Comparison of ENCODE assay signal across 16 mouse cellular contexts in genomic region chr1:182137204-182138125, GRCm38 (mm10). TPM values are rescaled to one million over a fixed set of nuclear protein-coding genes. Genes with fewer than 3 reads are reported as not detected.
A peak's percentile ranks its signal among the peaks of the same experiment; 100 is the strongest.
DNase-seq lines count a peak whose midpoint lies in the region; ATAC-seq and TF ChIP-seq lines count a peak whose summit lies in the region.
"Had no signal": no experiment of that assay in that cellular context is flagged by ENCODE, and none has a peak within 500 bp of the region (broad histone marks: within the 10 kb centered on the region; RNA-seq: fewer than 3 reads in every experiment).

No protein-coding gene starts in this region.

- H3K27me3 ChIP-seq in kidney, postnatal 0 days (ENCODE audit: insufficient read depth, low read length) = 0 out of 2 replicates have a peak, but pooled peaks cover 4% of the 10 kb centered on the region
- no peaks in the 10 kb centered on the region for H3K27me3 ChIP-seq in embryonic facial prominence, embryonic 14.5 days (replicated peaks; ENCODE audit: control insufficient read depth, insufficient read depth, low read length)
- H3K27me3 ChIP-seq: forebrain, embryonic 15.5 days had no signal

- H3K4me2 ChIP-seq in kidney, postnatal 0 days (ENCODE audit: low read length) = peak overlapping the region; percentile 33; the same call in 1 of the 2 replicates
- peak overlapping the region; percentile 15; the same call in 1 of the 2 replicates for H3K4me2 ChIP-seq in embryonic facial prominence, embryonic 14.5 days (ENCODE audit: low read depth, low read length)
- H3K4me2 ChIP-seq: forebrain, embryonic 15.5 days had no signal

- H3K4me3 ChIP-seq in kidney, postnatal 0 days (replicated peaks; ENCODE audit: low read depth, low read length) = no peak overlapping the region
- no peak overlapping the region for H3K4me3 ChIP-seq in embryonic facial prominence, embryonic 14.5 days (ENCODE audit: low read depth, low read length)
- H3K4me3 ChIP-seq: forebrain, embryonic 15.5 days; myocyte had no signal

- no peaks in the 10 kb centered on the region for H3K9me3 ChIP-seq in kidney, postnatal 0 days (replicated peaks; ENCODE audit: low read length)
- H3K9me3 ChIP-seq in embryonic facial prominence, embryonic 14.5 days (ENCODE audit: control insufficient read depth, low read length) = no peaks in the 10 kb centered on the region
- H3K9me3 ChIP-seq: forebrain, embryonic 15.5 days had no signal

- ATAC-seq in kidney, postnatal 0 days (replicated peaks; ENCODE audit: low FRiP score, low read depth) = no peak
- no peak for ATAC-seq in embryonic facial prominence, embryonic 14.5 days (ENCODE audit: low read depth)
- peak; percentile 55 for ATAC-seq in megakaryocyte, adult 5-6 weeks (ENCODE audit: poor library complexity, severe bottlenecking)
- ATAC-seq: forebrain, embryonic 15.5 days had no signal

- 0 out of 2 replicates have a peak overlapping the region, but pooled peaks have one; percentile 9 for H3K9ac ChIP-seq in kidney, postnatal 0 days (ENCODE audit: low read depth, low read length)
- H3K9ac ChIP-seq in embryonic facial prominence, embryonic 14.5 days (ENCODE audit: low read depth, low read length) = no peak overlapping the region
- H3K9ac ChIP-seq: forebrain, embryonic 15.5 days had no signal

- H3K27ac ChIP-seq in kidney, postnatal 0 days = no peak overlapping the region
- H3K27ac ChIP-seq in embryonic facial prominence, embryonic 14.5 days (replicated peaks; ENCODE audit: low read depth, low read length) = no peak overlapping the region
- H3K27ac ChIP-seq: forebrain, embryonic 15.5 days had no signal

- no peaks in the 10 kb centered on the region for H3K36me3 ChIP-seq in kidney, postnatal 0 days (ENCODE audit: insufficient read depth, low read length)
- H3K36me3 ChIP-seq in embryonic facial prominence, embryonic 14.5 days (ENCODE audit: control insufficient read depth, insufficient read depth, low read length) = peaks cover 3% of the 10 kb centered on the region

- WGBS in kidney, postnatal 0 days = 35% methylated on average over 28 of the region's 28 CpGs
- 54% methylated on average over 23 of the region's 28 CpGs for WGBS in embryonic facial prominence, embryonic 14.5 days

- H3K4me1 ChIP-seq in kidney, postnatal 0 days (replicated peaks; ENCODE audit: insufficient read depth, low read length) = no peaks in the 10 kb centered on the region
- H3K4me1 ChIP-seq in embryonic facial prominence, embryonic 14.5 days (ENCODE audit: control insufficient read depth, insufficient read depth, low read length) = no peaks in the 10 kb centered on the region; the same call in 1 of the 2 replicates

- peak; percentile 55 for DNase-seq in embryo, embryonic 11 days
- no peak for DNase-seq in embryo, embryonic 10 days (ENCODE audit: low spot score)
- DNase-seq in kidney, postnatal 0 days (ENCODE audit: low spot score) = no peak
- DNase-seq in kidney, postnatal 14 days = no peak
- DNase-seq in embryonic facial prominence, embryonic 14.5 days (ENCODE audit: low spot score) = no peak
- no peak for DNase-seq in right cerebral cortex, adult 18-20 months
- no peak for DNase-seq in retina, postnatal 1 day
- DNase-seq: B cell, adult 2 months; heart, adult 11 months; left cerebral cortex, postnatal 4 days; lung, postnatal 36 days had no signal

- no peak for TF ChIP-seq CTCF in kidney, postnatal 0 days (IDR thresholded peaks at IDR 0.05; ENCODE audit: low read depth)

RNA-seq across cellular contexts. Expression of gene Srp9, which starts 12.9 kb away (rescaled TPM):
- polyA plus RNA-seq in kidney, postnatal 0 days (2015; fragmentation: Nextera tagmentation; extraction: Ambion mirVana) = 206 and 225 TPM in 2 replicates
- 166 and 175 TPM in 2 replicates for polyA plus RNA-seq in embryonic facial prominence, embryonic 14.5 days (2014; fragmentation: Nextera tagmentation; extraction: Ambion mirVana)
- 143 and 149 TPM in 2 replicates for total RNA-seq in megakaryocyte, adult 5-6 weeks (2015)
- total RNA-seq in megakaryocyte, adult 5-6 weeks (2017) = 97.9 and 104 TPM in 2 replicates

RNA-seq across cellular contexts. Expression of gene Vmn1r1, which starts 26.8 kb away (rescaled TPM):
- not detected in 2 replicates for polyA plus RNA-seq in kidney, postnatal 0 days (2015; fragmentation: Nextera tagmentation; extraction: Ambion mirVana)
- not detected in 2 replicates for polyA plus RNA-seq in embryonic facial prominence, embryonic 14.5 days (2014; fragmentation: Nextera tagmentation; extraction: Ambion mirVana)
- total RNA-seq in megakaryocyte, adult 5-6 weeks (2015) = not detected in 2 replicates
- total RNA-seq in megakaryocyte, adult 5-6 weeks (2017) = not detected in 2 replicates
- total RNA-seq: left cerebral cortex, postnatal 4 days had no signal
- polyA plus RNA-seq: cortical plate, adult 2 months; forebrain, embryonic 15.5 days; myocyte; stomach, embryonic 14.5 days had no signal
